Mouse (Mus musculus): ENCODE results near the gene Pigk. TPM values are rescaled to one million over a fixed set of nuclear protein-coding genes. Genes with fewer than 3 reads are reported as not detected.

The Pigk gene
- total RNA-seq, 2 experiments from 2014 or later: 10.1 to 12.1 TPM

GRCm38 (mm10) chr3:152880121-152880835 is 166.4 kb downstream of the Pigk start:
- ATAC-seq (replicated peaks; ENCODE audit: low FRiP score, poor library complexity, severe bottlenecking): no peak

- no peak for ATAC-seq (replicated peaks; ENCODE audit: low FRiP score, poor library complexity, severe bottlenecking)
Observed at GRCm38 (mm10) chr3:152881706-152882105, 167.8 kb downstream of the Pigk start.

GRCm38 (mm10) chr3:152883556-152883955 is 169.7 kb downstream of the Pigk start:
- no peak for ATAC-seq (replicated peaks; ENCODE audit: low FRiP score, poor library complexity, severe bottlenecking)

GRCm38 (mm10) chr3:152886749-152887148 is 172.8 kb downstream of the Pigk start:
- no peak for ATAC-seq (replicated peaks; ENCODE audit: low FRiP score, poor library complexity, severe bottlenecking)

- ATAC-seq (replicated peaks; ENCODE audit: low FRiP score, poor library complexity, severe bottlenecking): no peak
Observed at GRCm38 (mm10) chr3:152888116-152888515, 174.2 kb downstream of the Pigk start.

- no peak for ATAC-seq (replicated peaks; ENCODE audit: low FRiP score, poor library complexity, severe bottlenecking)
Observed at GRCm38 (mm10) chr3:152894935-152895334, 181.0 kb downstream of the Pigk start.

GRCm38 (mm10) chr3:152896111-152896510 is 182.2 kb downstream of the Pigk start:
- no peak for ATAC-seq (replicated peaks; ENCODE audit: low FRiP score, poor library complexity, severe bottlenecking)

GRCm38 (mm10) chr3:152897196-152897595 is 183.3 kb downstream of the Pigk start:
- ATAC-seq (replicated peaks; ENCODE audit: low FRiP score, poor library complexity, severe bottlenecking): no peak

- ATAC-seq (replicated peaks; ENCODE audit: low FRiP score, poor library complexity, severe bottlenecking): no peak
Observed at GRCm38 (mm10) chr3:152898906-152899305, 185.0 kb downstream of the Pigk start.

- ATAC-seq (replicated peaks; ENCODE audit: low FRiP score, poor library complexity, severe bottlenecking): no peak
Observed at GRCm38 (mm10) chr3:152905026-152905425, 191.1 kb downstream of the Pigk start.

GRCm38 (mm10) chr3:152905800-152906199 is 191.9 kb downstream of the Pigk start:
- no peak for ATAC-seq (replicated peaks; ENCODE audit: low FRiP score, poor library complexity, severe bottlenecking)

GRCm38 (mm10) chr3:152907087-152907486 is 193.2 kb downstream of the Pigk start:
- no peak for ATAC-seq (replicated peaks; ENCODE audit: low FRiP score, poor library complexity, severe bottlenecking)

- ATAC-seq (replicated peaks; ENCODE audit: low FRiP score, poor library complexity, severe bottlenecking): no peak
Observed at GRCm38 (mm10) chr3:152907683-152908082, 193.8 kb downstream of the Pigk start.

- no peak for ATAC-seq (replicated peaks; ENCODE audit: low FRiP score, poor library complexity, severe bottlenecking)
Observed at GRCm38 (mm10) chr3:152911578-152911977, 197.7 kb downstream of the Pigk start.

- ATAC-seq (replicated peaks; ENCODE audit: low FRiP score, poor library complexity, severe bottlenecking): no peak
Observed at GRCm38 (mm10) chr3:152912216-152913101, 198.6 kb downstream of the Pigk start.

GRCm38 (mm10) chr3:152913150-152913549 is 199.2 kb downstream of the Pigk start:
- ATAC-seq (replicated peaks; ENCODE audit: low FRiP score, poor library complexity, severe bottlenecking): no peak

GRCm38 (mm10) chr3:152913625-152914024 is 199.7 kb downstream of the Pigk start:
- ATAC-seq (replicated peaks; ENCODE audit: low FRiP score, poor library complexity, severe bottlenecking): no peak

GRCm38 (mm10) chr3:152914376-152914775 is 200.5 kb downstream of the Pigk start:
- no peak for ATAC-seq (replicated peaks; ENCODE audit: low FRiP score, poor library complexity, severe bottlenecking)

- ATAC-seq (replicated peaks; ENCODE audit: low FRiP score, poor library complexity, severe bottlenecking): no peak
Observed at GRCm38 (mm10) chr3:152917579-152917978, 203.7 kb downstream of the Pigk start.

- ATAC-seq (replicated peaks; ENCODE audit: low FRiP score, poor library complexity, severe bottlenecking): no peak
Observed at GRCm38 (mm10) chr3:152919101-152919500, 205.2 kb downstream of the Pigk start.

- ATAC-seq (replicated peaks; ENCODE audit: low FRiP score, poor library complexity, severe bottlenecking): no peak
Observed at GRCm38 (mm10) chr3:152920365-152920764, 206.5 kb downstream of the Pigk start.
